Mouse (Mus musculus) small intestine, adult 2 months (tissue): ENCODE data around the gene Dctn1. TPM values are rescaled to one million over a fixed set of nuclear protein-coding genes. Genes with fewer than 3 reads are reported as not detected.

Experiments used
- H3K27ac ChIP-seq: fragments of 200-500 bp; 2 replicates; pipeline ENCODE4 v1.5.1; 2012; ENCODE audit warnings: low read depth, low read length, control low read depth, inconsistent platforms; ENCODE audit not compliant: insufficient read depth
- H3K27me3 ChIP-seq: fragments of 200-500 bp; 2 replicates; pipeline ENCODE4 v1.6.1; 2012; ENCODE audit warnings: mild to moderate bottlenecking, moderate library complexity, low read length, inconsistent platforms; ENCODE audit not compliant: control insufficient read depth, insufficient read depth
- H3K36me3 ChIP-seq: fragments of 200-500 bp; 2 replicates; pipeline ENCODE4 v1.6.1; 2012; ENCODE audit warnings: mild to moderate bottlenecking, low read length, control low read depth, inconsistent platforms; ENCODE audit not compliant: control insufficient read depth, insufficient read depth
- H3K4me1 ChIP-seq: fragments of 200-500 bp; 2 replicates; pipeline ENCODE4 v1.6.1; 2012; ENCODE audit warnings: low read length, inconsistent platforms, mixed read lengths; ENCODE audit not compliant: control insufficient read depth, insufficient read depth, insufficient read length
- H3K4me3 ChIP-seq: fragments of 200-500 bp; 2 replicates; pipeline ENCODE4 v1.5.1; 2012; ENCODE audit warnings: low read depth, mild to moderate bottlenecking, control low read depth, inconsistent platforms, low read length, moderate library complexity
- CTCF ChIP-seq: fragments of 200-500 bp; IDR thresholded peaks from 2 replicates; pipeline ENCODE4 v1.5.1; 2012; ENCODE audit warnings: low read depth, mild to moderate bottlenecking, control low read depth, inconsistent platforms, low read length, moderate library complexity, mixed read lengths; ENCODE audit not compliant: insufficient replicate concordance, insufficient read length; ENCODE audit errors: extremely low read depth
- POLR2A ChIP-seq: fragments of 200-500 bp; IDR thresholded peaks from 2 replicates; pipeline ENCODE4 v1.6.1; 2012; ENCODE audit warnings: low read depth, mild to moderate bottlenecking, control low read depth, inconsistent platforms, low read length, moderate library complexity
- WGBS: fragments of 180-500 bp; shearing (Covaris S2); methylation state at CpG from one replicate; pipeline ENCODE4 v1.1.7; 2018; 5-methylcytosine and 5-hydroxymethylcytosine counted together
- polyA plus RNA-seq: library from polyadenylated mRNA; depleted of rRNA; stranded (reverse); fragments of >200 nt; gene quantifications from 2 replicates; pipeline ENCODE4 v1.2.3, GENCODE M21; 2012

Gene Dctn1
- polyA plus RNA-seq, 1 experiment: 168 TPM

GRCm38 (mm10) chr6:83145209-83145608 is 20.5 kb upstream of the Dctn1 start:
- no peaks in the 10 kb centered on the region for H3K27me3 ChIP-seq
- TF ChIP-seq POLR2A (no peak), CTCF (no peak)
- WGBS: 53% methylated on average over 2 of the region's 2 CpGs

GRCm38 (mm10) chr6:83145805-83146204 is 19.9 kb upstream of the Dctn1 start:
- 86% methylated on average over 9 of the region's 9 CpGs for WGBS
- Histone ChIP-seq H3K36me3 (peaks cover 22% of the 10 kb centered on the region; the same call in 1 of the 2 replicates), H3K27me3 (no peaks in the 10 kb centered on the region), H3K4me3 (no peak overlapping the region), H3K27ac (no peak overlapping the region), H3K4me1 (0 out of 2 replicates have a peak, but pooled peaks cover 3% of the 10 kb centered on the region)
- TF ChIP-seq CTCF: no peak
- no peak for TF ChIP-seq POLR2A

More at GRCm38 (mm10) chr6:83145209-83145608, 20.5 kb upstream of the Dctn1 start:
- H3K4me3 ChIP-seq: no peak overlapping the region
- H3K27ac ChIP-seq: no peak overlapping the region
- H3K4me1 ChIP-seq: 0 out of 2 replicates have a peak, but pooled peaks cover 3% of the 10 kb centered on the region
- peaks cover 20% of the 10 kb centered on the region; the same call in 1 of the 2 replicates for H3K36me3 ChIP-seq

GRCm38 (mm10) chr6:83147280-83147679 is 18.4 kb upstream of the Dctn1 start:
- TF ChIP-seq CTCF (no peak), POLR2A (no peak)
- Histone ChIP-seq H3K27me3 (no peaks in the 10 kb centered on the region), H3K36me3 (peaks cover 23% of the 10 kb centered on the region; the same call in 1 of the 2 replicates), H3K4me3 (no peak overlapping the region), H3K4me1 (0 out of 2 replicates have a peak, but pooled peaks cover 3% of the 10 kb centered on the region), H3K27ac (no peak overlapping the region)
- 70% methylated on average over 7 of the region's 7 CpGs for WGBS

DNA sequence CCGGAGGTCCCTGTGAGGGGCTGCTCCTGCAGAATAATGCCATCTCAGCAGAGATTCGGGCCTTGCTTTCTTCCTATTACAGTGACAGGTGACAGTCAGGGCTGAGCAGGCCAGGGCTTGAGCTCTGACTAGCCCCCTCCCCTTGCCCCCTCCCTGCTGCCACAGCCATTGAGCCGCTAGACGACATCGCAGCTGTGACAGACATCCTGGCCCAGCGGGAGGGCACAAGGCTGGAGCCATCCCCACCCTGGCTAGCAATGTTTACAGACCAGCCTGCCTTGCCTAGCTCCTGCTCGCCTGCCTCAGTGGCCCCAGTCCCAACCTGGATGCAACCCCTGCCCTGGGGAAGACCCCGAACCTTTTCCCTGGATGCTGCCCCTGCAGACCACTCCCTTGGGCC is 14.0 kb upstream of the Dctn1 start:
- 74% methylated on average over 8 of the region's 8 CpGs for WGBS
- TF ChIP-seq CTCF (no peak), POLR2A (no peak)
- no peaks in the 10 kb centered on the region for H3K27me3 ChIP-seq
- no peak overlapping the region for H3K4me3 ChIP-seq
- H3K36me3 ChIP-seq: peaks cover 23% of the 10 kb centered on the region; the same call in 1 of the 2 replicates
- peaks cover 9% of the 10 kb centered on the region; the same call in 1 of the 2 replicates for H3K4me1 ChIP-seq
- H3K27ac ChIP-seq: no peak overlapping the region

DNA sequence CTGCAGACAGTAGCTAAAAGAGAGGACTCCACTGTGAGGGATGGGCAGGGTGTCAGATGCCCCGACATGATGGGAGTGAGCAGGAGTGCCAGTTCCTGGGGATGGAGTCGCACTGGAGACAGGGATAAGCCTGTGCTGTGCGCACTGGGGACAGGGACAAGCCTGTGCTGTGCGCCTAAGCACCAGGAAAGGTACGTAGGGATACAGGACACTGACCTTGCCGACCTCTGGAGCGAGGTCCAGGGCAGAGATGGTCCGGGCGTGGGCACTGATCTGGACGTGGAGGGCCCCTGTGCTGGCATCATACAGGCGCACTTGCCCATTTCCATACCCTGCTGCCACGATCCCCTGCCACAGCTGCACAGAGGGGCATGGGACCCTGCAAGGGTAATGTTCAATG is 12.7 kb upstream of the Dctn1 start:
- Histone ChIP-seq H3K36me3 (peaks cover 11% of the 10 kb centered on the region; the same call in 1 of the 2 replicates), H3K4me1 (peaks cover 9% of the 10 kb centered on the region; the same call in 1 of the 2 replicates), H3K4me3 (no peak overlapping the region), H3K27ac (no peak overlapping the region), H3K27me3 (no peaks in the 10 kb centered on the region)
- WGBS: 74% methylated on average over 12 of the region's 12 CpGs
- TF ChIP-seq CTCF (no peak), POLR2A (no peak)

- no peak for TF ChIP-seq CTCF
- no peak for TF ChIP-seq POLR2A
- Histone ChIP-seq H3K27ac (no peak overlapping the region), H3K4me3 (no peak overlapping the region), H3K27me3 (no peaks in the 10 kb centered on the region), H3K4me1 (peaks cover 9% of the 10 kb centered on the region; the same call in 1 of the 2 replicates), H3K36me3 (peaks cover 8% of the 10 kb centered on the region; the same call in 1 of the 2 replicates)
- WGBS: 44% methylated on average over 5 of the region's 5 CpGs
Observed at GRCm38 (mm10) chr6:83153485-83153884, 12.2 kb upstream of the Dctn1 start.

GRCm38 (mm10) chr6:83155552-83156238 is 10.0 kb upstream of the Dctn1 start:
- H3K27me3 ChIP-seq: no peaks in the 10 kb centered on the region
- peak overlapping the region; percentile 69 for H3K4me3 ChIP-seq
- TF ChIP-seq POLR2A (no peak), CTCF (no peak)
- peaks cover 9% of the 10 kb centered on the region; the same call in 1 of the 2 replicates for H3K4me1 ChIP-seq
- H3K27ac ChIP-seq: no peak overlapping the region
- WGBS: 9% methylated on average over 23 of the region's 23 CpGs
- H3K36me3 ChIP-seq: peaks cover 1% of the 10 kb centered on the region; the same call in 1 of the 2 replicates
